8 mouse cellular contexts compared by ENCODE assay signal in genomic region chr17:75128337-75128935, GRCm38 (mm10).
DNase-seq lines count a peak whose midpoint lies in the region; ATAC-seq and TF ChIP-seq lines count a peak whose summit lies in the region.

No protein-coding gene starts in this region.

- no peaks in the 10 kb centered on the region for H3K9me3 ChIP-seq in hindbrain, embryonic 10.5 days
- no peaks in the 10 kb centered on the region for H3K9me3 ChIP-seq in hindbrain, embryonic 13.5 days

- no peak for TF ChIP-seq POLR2A in brain, embryonic 14.5 days (IDR thresholded peaks at IDR 0.05; ENCODE audit: borderline replicate concordance, extremely low read depth, insufficient read depth, insufficient read length, poor library complexity, severe bottlenecking)

- no peak overlapping the region for H3K27ac ChIP-seq in hindbrain, embryonic 10.5 days
- no peak overlapping the region for H3K27ac ChIP-seq in hindbrain, embryonic 13.5 days

- WGBS in hindbrain, embryonic 10.5 days, result 65% methylated on average over 8 of the region's 8 CpGs
- 62% methylated on average over 8 of the region's 8 CpGs for WGBS in hindbrain, embryonic 13.5 days

- TF ChIP-seq CTCF in brain, embryonic 14.5 days (IDR thresholded peaks at IDR 0.05; ENCODE audit: borderline replicate concordance, extremely low read depth, insufficient read depth, insufficient read length), result peak; percentile 36; the same call in 1 of the 2 replicates

- no peak for ATAC-seq in hindbrain, embryonic 13.5 days (ENCODE audit: low FRiP score)

- no peak overlapping the region for H3K4me2 ChIP-seq in hindbrain, embryonic 13.5 days

- H3K36me3 ChIP-seq in hindbrain, embryonic 10.5 days, result no peaks in the 10 kb centered on the region
- no peaks in the 10 kb centered on the region for H3K36me3 ChIP-seq in hindbrain, embryonic 13.5 days

- DNase-seq in hindbrain, embryonic 10.5 days (ENCODE audit: low spot score), result peak; percentile 10
- peak; percentile 25 to 39 for DNase-seq in B cell, adult 2 months
- DNase-seq in brain, embryonic 14.5 days (ENCODE audit: low read depth), result no peak
- peak; percentile 1 for DNase-seq in induced T-regulatory cell, adult 2 months (ENCODE audit: low read depth)
- peak; percentile 68 for DNase-seq in lung, postnatal 36 days
- DNase-seq in layer of hippocampus, postnatal 36 days, result no peak
- no peak for DNase-seq in frontal cortex, postnatal 36 days (ENCODE audit: low spot score in 2 of 2)

- H3K9ac ChIP-seq in hindbrain, embryonic 13.5 days, result no peak overlapping the region

- H3K4me1 ChIP-seq in hindbrain, embryonic 10.5 days (replicated peaks), result no peaks in the 10 kb centered on the region
- no peaks in the 10 kb centered on the region for H3K4me1 ChIP-seq in hindbrain, embryonic 13.5 days (replicated peaks)

- H3K4me3 ChIP-seq in hindbrain, embryonic 10.5 days, result no peak overlapping the region
- no peak overlapping the region for H3K4me3 ChIP-seq in hindbrain, embryonic 13.5 days

- H3K27me3 ChIP-seq in hindbrain, embryonic 10.5 days (ENCODE audit: insufficient read depth, poor library complexity, severe bottlenecking), result no peaks in the 10 kb centered on the region
- no peaks in the 10 kb centered on the region for H3K27me3 ChIP-seq in hindbrain, embryonic 13.5 days

Comparison
In these comparisons a context has a peak if more than half of its experiments do, and no peak if none do; other contexts are left out.
1. DNase-seq: peak in hindbrain, embryonic 10.5 days (single experiment), B cell, adult 2 months (2 of 2), induced T-regulatory cell, adult 2 months (single experiment) and lung, postnatal 36 days (single experiment); none in brain, embryonic 14.5 days (single experiment), layer of hippocampus, postnatal 36 days (0 of 2) and frontal cortex, postnatal 36 days (0 of 2).